Mouse (Mus musculus) megakaryocyte-erythroid progenitor cell, adult 5-6 weeks (primary cell): ENCODE data around the gene Ogfod2. TPM values are rescaled to one million over a fixed set of nuclear protein-coding genes. Genes with fewer than 3 reads are reported as not detected.

Source experiments
- ATAC-seq: replicated peaks from 2 replicates; pipeline ENCODE4 v1.8.0; 2016; ENCODE audit warnings: mild to moderate bottlenecking, inconsistent platforms; ENCODE audit not compliant: severe bottlenecking, poor library complexity, low FRiP score, low TSS enrichment
- total RNA-seq, 2 experiments: library from RNA; stranded (forward) in 1 of 2; stranded (reverse) in 1 of 2; fragments of 200-1000, 215-1000 nt in 1 of 2; fragments of >200 nt in 1 of 2; fragmentation: Nextera tagmentation in 1 of 2; gene quantifications; 2 replicates each; pipeline ENCODE4 v1.2.3; 2014 to 2017

Gene Ogfod2
- 16.1 and 16.8 TPM in 2 replicates for total RNA-seq (2014; fragmentation: Nextera tagmentation)
- total RNA-seq (2017), result 8.0 and 11.9 TPM in 2 replicates

- ATAC-seq, result peak; percentile 83
These were observed at the start of gene Ogfod2 for GRCm38 (mm10) chr5:124111742-124112497. Ogfod2 (plus strand) TSS chr5:124112297.

- ATAC-seq, result no peak
These were observed 42.4 kb upstream of the Ogfod2 start for GRCm38 (mm10) chr5:124069657-124070056.

DNA sequence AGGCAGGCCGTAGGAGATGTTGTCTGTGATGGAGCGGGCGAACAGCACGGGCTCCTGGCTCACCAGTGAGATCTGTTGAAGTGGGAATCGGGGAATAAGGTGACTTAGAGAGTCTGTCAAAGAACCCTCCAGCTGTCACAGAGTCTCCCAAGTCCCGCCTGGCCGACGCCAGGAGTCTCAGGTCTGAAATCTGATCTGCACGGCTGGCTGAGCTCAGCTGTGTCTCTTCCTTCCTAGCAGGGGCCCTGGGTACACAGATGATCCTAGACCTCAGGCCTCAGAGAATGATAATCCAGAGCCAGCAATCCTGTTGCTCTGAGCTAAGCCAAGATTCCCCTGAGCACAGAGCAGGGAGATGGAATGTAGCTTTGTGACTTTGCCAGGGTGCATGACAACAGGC is 38.4 kb upstream of the Ogfod2 start:
- ATAC-seq, result no peak

- ATAC-seq, result no peak
These were observed 37.2 kb upstream of the Ogfod2 start for GRCm38 (mm10) chr5:124074845-124075307.

DNA sequence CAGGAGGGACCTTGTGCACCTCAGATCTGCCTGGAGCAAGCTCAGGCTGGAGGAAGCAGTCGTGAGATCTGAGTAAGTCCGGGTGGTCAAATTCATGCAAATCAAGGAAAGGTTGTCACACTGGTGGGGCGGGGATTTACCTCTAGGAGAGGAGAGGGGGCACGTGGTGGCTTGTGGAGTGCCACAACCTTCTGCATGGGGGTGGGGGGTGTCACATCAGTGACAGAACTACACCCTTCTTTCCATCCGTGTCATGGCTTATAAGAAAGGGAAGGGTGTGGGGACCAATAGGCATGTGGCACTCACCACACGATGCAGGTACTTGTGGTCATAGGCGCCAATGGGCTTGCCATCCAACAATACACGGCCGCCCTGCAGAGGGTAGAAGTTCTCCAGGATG is 36.4 kb upstream of the Ogfod2 start:
- no peak for ATAC-seq

- no peak for ATAC-seq
These were observed 35.5 kb upstream of the Ogfod2 start for GRCm38 (mm10) chr5:124076559-124076958.

DNA sequence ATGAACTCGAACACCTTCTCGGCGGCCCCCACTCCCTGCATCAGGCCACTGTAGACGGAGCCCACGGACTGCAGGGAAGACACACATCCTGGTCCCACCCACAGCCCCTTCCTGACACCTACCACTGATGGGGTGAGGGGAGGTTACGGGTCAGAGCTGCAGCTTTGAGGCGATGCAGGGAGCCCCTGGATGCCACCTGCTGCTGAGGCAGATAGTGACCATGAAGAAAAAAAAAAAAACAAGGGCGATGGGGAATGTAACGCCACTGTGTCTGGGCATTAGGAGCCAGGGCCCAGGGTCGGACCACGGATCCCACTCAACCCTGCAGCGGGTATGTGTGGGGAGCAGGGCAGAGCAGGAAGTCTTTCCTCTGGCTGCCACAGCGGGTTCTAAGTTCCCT is 34.9 kb upstream of the Ogfod2 start:
- ATAC-seq, result no peak

- no peak for ATAC-seq
These were observed 34.1 kb upstream of the Ogfod2 start for GRCm38 (mm10) chr5:124077856-124078460.

- no peak for ATAC-seq
These were observed 33.2 kb upstream of the Ogfod2 start for GRCm38 (mm10) chr5:124078794-124079416.

DNA sequence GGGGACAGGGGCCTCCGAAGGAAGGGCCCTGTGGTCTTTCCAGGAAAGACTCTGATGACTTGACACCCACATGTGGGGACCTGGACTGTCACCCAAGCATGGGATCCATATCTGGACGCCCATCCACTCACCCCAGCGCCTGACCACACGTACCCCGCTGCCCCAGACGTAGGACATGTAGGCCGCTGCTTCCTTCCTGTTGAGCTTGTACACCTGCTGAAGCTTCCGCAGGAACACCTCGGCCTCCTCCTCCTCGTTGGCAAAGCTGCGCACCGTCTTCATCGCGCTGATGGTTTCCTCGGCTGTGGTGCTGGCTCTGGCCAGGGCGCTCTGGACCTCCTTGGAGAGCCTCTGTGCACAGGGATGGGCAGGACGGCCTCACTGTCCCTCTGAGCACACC is 32.2 kb upstream of the Ogfod2 start:
- ATAC-seq, result no peak

DNA sequence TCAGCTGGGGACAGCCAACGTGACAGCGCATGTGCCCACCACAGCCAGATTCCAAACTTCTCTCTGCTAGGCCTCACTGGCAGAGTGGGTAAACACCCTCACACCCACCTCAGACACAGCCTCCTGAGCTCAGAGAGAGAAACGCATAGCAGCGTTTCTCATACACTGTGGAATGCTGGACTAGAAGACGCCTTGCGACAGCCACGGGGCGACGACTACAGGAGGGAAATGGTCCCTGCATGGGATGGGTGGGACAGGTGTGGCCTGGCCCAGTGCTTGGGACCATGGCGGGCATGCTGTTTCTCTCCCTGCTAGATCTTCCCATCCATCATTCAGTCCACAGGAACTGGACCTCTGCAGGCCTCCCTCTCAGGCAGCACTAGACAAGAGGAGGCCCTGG is 29.6 kb upstream of the Ogfod2 start:
- no peak for ATAC-seq

- no peak for ATAC-seq
These were observed 29.0 kb upstream of the Ogfod2 start for GRCm38 (mm10) chr5:124082941-124083688.

DNA sequence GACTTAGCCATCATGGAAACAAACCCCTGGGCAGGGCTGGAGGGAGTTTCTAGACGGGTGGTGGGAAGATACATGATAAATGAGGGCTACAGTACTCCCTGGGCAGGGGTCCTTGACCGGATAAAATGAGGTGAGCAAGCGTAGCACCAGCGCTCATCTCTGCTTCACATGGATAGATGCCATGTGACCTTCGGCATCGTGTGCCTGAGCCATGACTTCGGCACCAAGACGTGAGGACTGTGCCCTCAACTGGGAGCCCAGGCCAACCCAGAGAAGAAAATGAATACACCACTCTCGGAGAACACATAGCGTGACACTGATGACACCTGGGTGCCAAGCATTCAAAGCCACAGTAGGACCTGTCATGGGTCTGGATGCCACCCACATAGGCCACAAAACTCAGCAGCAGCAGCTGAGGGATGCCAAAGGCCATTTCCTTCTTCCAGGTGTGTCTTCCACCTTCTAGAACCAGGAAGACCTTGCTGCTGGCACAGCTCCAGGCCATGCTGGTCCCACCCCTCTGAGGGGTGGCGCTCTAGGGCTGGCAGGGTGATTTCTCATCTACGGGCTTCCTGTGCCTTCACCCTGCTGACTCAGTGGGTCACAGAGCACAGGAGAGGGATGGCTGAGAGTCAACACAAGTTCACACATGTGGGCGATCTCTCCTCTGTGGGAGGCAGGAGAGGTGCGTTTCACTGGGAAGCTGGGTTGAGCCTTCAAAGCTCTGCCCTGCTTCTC is 28.1 kb upstream of the Ogfod2 start:
- no peak for ATAC-seq

DNA sequence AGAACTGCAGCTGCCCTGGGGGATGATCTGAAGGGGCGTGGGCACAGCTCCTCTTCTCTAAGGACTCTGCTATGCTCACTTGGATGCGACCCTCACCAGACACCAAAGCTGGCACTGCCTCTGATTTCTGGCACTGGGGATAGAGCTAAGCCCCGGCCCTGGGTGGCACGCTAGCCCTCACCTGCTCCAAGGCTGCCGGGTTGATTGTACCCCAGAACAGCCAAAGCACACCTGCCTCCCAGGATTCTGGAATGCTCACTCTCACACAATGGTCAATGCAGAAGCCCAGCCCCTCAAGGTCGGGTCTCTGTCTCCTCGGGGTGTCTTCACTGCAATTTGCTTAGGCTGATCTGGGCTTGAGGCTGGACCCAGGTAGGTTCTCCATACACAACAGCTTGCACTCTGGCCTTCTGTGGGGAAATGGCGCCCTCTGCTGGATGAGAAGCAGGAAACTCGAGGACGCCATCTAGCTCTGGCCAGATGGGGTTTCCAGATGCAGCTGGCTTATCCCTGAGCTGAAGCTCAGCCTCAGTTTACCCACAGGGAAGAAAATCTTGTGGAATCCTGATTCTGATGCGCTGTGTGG is 27.4 kb upstream of the Ogfod2 start:
- peak; percentile 52 for ATAC-seq

GRCm38 (mm10) chr5:124085513-124085912 is 26.6 kb upstream of the Ogfod2 start:
- ATAC-seq, result no peak

DNA sequence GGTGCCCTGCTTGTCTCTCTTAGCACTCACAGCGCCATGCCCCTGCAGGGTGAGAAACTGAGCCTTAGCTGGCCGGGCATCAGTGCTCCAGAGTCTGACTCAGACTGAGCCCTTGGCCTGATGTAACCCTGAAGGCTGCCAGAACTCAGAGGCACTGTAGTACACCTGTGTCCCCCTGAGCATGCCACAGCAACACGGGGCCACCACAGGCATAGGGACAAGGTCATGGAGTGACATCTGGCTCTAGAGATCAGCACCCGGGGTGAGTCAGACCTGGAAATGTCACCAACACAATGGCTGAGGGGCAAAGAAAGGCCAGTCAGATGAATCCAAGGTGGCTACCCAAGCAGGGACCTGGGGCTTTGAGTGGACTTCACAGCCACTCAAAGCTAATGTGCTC is 25.2 kb upstream of the Ogfod2 start:
- no peak for ATAC-seq

DNA sequence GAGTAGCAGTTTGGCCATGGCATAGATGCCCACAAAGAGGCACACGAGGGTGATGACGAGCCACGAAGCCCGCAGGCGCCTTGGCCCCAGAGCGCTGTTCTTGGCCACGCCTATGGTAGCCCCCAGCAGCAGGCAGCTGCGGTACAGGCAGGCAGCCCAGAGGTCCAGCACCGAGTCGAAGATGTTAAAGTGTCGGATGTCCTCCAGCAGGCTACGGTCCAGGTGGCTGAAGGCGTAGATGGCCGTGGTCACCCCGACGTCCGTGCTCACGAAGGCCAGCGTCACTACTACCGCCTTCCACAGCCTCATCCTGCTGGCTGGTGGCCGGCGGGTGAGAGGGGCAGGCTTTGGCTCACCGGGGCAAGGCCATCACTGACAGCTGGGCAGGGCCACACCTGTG is 22.2 kb upstream of the Ogfod2 start:
- no peak for ATAC-seq

GRCm38 (mm10) chr5:124091951-124092406 is 20.1 kb upstream of the Ogfod2 start:
- ATAC-seq, result peak; percentile 58
